Mouse (Mus musculus) kidney, adult 18-20 months (tissue): ENCODE data around the gene Ferd3l.

ENCODE experiments used
- DNase-seq: peaks from one replicate; pipeline ENCODE4 v3.0.0; 2021

Ferd3l gene

DNA sequence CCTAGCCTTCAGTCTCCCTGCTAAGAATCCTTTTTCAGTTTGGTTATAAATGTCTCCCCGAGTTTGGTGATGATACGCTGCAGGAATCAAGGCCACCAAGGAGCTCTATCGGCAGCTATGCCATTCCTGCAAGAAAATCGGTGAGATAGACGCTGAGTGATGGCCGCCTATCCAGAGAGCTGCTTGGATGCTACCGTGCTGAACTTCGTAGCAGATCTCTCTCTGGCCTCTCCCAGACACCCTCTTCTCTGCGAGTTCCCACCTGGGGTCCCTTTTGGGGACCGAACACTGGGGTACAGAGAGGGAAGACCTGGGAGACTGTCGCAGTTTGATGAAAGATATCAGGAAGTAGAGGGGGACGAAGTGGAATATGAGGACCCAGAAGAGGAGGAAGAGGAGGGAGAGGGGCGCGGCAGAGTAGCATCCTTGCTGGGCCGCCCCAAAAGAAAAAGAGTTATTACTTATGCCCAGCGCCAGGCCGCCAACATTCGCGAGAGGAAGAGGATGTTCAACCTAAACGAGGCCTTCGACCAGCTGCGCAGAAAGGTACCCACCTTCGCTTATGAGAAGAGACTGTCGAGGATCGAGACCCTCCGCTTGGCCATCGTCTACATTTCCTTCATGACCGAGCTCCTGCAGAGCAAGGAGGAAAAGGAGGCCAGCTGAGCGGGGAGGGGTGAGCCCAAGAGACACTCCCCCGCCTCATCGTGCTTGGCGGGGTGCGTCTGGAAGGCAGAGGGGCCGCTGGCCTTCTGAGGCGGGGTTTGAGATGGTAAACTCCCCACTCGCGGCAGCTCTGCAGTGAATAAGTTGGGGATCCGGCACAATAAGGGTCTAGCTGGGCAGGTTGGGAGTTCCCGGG is at the start of gene Ferd3l:
TSS of gene Ferd3l (plus strand) at position 95 of the 862 bp plus-strand sequence.
- DNase-seq = no peak

DNA sequence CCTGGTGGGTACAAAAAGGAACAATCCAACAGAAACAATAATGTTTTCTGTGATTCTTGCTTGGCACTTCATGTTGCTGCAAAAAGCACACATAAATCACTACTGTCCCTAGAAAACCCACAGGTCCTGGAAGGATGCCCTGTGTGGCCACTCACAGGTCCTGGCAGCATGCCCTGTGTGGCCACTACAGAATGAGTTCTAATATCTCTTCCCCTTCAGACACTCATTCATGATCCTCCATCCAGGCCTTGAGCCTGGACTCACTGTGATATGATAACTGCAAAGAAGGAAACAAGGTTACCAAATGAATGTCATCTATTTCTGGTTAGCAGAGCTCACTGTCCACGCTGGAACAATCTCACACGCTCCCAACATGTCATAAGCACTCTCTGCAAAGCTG is 34.3 kb upstream of the Ferd3l start:
- DNase-seq = no peak

DNA sequence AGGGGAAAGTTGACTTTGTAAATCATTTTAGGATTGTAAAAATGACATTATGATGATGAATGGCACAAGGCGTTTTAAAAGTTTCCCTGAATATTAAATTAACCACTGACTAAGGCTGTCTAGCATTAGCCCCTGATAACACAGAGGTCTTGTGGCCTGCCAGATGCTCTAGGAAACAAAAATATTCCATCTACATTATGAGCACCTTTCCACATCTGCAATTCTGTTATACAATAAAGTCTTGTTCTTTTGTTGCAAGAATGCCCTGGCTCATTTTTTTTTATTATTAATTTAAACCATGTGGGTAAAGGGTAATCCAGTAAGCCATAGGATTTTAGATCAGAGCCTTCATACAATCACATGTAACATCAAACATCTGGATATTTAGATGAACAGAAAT is 33.6 kb upstream of the Ferd3l start:
- DNase-seq = no peak

DNA sequence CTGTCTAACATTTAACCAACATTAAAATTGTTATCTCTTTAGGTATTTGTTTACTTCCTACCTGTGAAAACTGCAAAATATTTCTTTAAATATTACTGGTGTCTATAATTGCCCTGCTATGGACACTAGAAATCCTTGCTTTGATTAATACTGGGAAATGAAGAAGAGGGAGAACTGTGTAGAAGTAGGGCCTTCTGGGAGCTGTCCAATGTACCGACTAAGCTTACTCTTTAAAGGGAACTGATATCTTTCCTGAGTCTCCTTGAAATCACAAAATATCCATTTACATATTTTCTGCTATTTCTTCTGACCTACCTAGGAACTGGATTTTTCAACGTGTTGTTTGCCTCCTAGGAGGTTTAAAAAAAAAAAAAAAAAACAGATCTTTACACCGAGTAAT is 1.5 kb upstream of the Ferd3l start:
- DNase-seq = no peak

DNA sequence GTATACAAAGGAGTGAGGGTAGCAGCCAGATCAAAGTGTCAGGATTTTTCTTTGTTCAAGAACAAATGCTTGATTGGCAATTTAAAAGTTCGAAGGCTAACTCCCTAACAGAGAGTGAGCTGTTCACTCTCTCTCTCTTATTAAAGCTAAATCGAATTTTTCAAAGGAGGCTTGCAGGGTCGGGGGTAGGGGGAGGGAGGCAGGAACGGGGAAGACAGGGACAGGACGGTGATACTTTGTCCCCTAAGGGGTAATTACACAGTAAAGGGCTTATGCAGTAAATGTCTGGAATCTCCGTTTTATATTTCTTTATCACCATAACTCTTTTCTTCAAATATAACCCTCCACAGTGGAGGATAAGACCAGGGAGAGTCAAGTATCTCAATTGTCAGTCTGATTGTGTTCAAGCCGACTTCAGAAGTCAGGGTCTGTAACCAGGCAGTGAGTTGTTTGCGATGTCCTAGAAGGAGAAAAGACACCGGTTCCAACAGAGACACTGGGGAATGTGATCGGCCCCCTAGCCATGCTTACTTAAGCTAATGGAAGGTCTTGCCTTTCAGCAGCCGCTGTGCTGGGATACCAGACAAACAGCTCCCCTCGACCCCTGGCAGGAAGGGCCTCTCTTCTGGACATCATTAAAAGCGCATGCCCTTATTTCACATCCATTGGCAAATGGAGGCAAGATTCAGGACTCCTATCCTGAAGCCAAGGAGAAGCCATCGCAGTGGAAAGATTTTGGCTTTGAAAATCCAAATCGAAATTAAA is 709 bp upstream of the Ferd3l start:
- DNase-seq = no peak

DNA sequence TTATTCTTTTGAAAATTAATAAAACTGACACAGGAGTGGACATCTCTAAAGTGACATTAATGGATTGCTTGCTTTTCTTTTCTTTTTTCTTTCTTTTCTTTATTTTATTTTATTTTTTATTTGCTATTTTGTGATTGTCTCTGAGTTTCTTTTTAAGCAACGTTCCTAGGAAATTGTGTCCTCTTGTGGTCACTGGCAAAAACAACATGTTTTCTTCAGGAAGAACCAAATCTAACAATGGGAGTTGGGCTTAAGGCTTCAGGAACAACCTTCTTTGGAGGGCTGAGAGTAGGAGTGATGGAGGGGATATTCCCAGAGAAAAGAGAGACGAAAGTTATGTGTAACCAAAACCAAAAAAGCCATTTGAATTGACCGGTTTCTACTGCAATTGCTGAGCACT is 24.6 kb downstream of the Ferd3l start:
- no peak for DNase-seq

DNA sequence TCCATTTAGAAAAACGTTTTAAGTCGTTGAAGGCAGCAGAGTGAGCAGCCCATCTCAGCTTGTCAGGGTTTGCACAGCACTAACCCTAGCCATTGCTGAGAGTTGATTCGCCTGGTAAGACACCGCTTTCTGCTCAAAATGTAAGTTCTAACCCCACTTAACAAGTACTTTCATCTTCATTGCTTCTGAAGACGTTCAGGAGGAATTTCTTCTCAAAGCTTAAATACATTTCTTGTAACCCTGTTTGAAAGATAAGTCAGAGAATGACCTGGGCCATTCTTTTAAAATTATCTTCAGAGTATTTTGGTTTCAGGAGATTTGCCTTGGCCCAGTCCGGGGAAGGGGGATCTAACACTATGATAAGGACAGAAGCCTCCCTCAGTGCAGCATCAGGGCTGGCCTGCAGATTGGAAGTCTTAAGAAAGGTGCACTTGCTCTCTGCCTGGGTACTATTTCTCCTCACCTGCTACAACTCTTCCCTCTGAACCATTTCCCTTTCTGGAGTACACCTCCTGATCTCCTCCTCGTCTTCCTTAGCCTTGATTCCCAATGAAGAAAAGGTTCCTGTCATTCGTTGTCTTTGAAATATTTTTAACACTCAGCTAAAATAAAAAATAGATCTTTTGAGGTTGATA is 26.8 kb downstream of the Ferd3l start:
- DNase-seq = no peak

DNA sequence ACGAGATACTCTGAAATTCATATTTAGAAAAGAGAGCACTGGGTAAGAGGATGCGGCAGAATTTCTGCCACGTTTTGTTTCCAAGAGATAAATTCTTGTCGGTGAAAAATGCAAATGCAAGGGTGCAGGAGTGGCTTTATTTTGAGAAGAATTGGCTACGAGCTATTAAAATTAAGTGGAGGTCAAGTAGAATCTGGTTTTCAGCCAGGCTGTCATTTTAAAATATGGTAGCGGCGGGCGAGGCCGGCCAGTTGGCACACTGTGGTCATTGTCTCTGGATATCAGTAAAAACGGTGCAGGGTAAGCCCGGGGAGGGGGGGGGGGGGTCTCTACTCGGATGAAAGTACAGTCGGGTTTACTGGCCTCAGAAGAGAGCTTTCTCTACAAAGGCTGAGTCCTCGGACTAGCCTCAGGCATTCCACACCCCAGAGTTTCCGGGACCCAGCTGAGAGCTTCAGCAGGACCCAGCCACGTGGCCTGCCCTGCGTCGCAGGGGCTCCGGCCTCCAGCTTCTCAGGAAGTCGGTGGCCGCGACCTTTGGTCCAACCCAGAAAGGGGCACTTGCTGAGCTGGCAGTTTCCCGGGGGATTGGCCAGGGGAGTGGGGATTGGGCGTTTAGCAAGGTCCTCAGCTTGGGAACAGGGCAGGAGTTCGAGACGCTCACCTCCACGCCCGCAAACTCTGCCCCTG is 27.5 kb downstream of the Ferd3l start:
- peak; percentile 13 for DNase-seq

DNA sequence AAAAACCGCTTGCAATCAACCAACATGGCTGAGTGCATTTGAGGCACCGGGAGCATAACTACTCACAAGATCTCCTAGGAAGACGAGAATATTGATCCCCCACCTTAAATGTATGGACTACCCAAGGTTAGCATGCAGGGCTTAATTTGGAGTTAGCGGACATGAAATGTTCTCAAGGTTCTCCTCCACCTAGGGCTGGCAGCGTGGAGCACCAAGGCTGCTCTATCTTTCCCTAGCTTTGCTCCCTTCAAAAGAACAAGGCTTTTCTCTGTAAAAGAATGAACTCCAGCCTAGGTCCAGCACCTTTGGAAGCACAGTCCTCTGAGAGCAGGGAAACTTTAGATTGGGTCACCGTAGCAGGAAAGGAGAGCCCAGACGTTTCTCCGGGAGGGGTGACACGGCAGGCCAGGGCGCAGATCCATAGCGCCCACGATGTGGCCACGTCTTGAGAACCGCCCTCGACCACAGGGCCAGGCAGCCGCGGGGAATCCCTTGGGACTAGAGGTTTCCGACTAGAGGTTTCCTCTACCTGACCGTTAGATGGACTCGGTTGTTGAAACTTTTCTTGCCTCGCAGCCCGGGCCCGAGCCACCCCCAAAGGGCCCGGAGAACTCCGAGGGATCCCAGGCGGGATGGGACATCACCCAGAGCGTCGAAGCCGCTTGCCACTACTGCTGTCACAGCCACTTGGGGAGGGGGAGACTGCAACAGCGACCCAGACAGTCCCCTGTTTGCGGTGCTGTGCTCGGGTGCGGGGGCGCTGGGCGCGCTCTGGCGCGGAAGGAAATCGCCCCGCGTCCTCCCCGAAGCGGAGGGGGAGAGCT is 28.6 kb downstream of the Ferd3l start:
- DNase-seq = no peak

DNA sequence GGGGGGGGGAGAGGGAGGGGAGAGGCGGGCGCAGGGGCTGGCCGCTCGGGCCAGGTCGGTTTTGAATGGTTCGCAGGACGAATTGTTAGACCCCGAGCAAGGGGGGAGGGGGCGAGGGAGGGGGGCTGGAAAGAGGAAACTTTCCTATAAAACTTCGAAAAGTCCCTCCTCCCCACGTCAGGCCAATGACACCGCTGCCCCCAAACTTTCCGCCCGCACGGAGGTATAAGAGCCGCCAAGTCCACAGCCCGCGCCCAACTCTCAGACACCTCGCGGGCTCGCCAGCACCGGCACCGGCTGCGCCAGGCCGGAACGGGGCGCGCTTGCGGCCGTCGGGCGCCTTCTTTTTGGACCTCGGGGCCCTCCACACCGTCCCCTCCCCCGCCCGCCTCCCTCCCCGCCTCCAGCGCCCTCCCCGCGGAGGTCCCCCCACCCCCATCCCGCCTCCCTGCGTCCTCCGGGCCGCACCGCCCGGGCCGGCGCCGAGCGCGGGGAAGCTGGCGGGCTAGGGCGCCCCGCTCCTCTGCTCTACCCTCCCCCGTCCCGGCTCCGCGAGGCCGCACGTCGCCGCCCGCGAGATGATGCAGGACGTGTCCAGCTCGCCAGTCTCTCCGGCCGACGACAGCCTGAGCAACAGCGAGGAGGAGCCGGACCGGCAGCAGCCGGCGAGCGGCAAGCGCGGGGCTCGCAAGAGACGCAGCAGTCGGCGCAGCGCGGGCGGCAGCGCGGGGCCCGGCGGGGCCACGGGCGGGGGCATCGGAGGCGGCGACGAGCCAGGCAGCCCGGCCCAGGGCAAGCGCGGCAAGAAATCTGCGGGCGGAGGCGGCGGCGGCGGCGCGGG is 29.4 kb downstream of the Ferd3l start, which contains the start of gene Twist1:
TSS of gene Twist1 (plus strand) at position 272 of the 841 bp plus-strand sequence.
- peak; percentile 40 for DNase-seq

DNA sequence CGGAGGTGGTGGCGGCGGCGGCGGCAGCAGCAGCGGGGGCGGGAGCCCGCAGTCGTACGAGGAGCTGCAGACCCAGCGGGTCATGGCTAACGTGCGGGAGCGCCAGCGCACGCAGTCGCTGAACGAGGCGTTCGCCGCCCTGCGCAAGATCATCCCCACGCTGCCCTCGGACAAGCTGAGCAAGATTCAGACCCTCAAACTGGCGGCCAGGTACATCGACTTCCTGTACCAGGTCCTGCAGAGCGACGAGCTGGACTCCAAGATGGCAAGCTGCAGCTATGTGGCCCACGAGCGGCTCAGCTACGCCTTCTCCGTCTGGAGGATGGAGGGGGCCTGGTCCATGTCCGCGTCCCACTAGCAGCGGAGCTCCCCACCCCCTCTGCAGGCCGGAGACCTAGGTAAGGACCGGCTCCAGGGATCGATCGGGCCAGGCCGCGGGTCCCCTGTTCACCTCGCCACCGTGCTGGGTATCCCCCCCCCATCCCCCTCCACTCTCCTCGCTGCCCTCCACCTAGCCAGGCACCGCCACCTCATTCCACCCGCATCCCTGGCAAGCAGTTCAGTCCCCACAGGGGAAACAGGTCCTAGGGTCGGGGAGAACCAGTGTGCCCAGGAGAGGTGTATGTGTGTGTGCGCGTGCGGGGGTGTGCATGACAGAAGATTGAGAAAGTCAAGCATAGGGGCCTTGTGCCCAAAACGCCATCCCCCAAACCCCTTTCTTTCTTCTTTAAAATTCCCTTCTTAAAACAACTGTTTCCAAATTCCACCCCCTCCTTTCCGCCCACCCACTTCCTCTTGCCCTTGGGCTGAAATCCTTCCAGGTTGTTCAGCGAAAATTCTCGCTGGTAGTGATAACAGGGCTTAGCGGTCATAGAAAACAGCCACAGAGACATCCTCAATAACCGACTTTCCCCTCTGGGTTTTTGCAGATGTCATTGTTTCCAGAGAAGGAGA is 30.3 kb downstream of the Ferd3l start:
- no peak for DNase-seq

DNA sequence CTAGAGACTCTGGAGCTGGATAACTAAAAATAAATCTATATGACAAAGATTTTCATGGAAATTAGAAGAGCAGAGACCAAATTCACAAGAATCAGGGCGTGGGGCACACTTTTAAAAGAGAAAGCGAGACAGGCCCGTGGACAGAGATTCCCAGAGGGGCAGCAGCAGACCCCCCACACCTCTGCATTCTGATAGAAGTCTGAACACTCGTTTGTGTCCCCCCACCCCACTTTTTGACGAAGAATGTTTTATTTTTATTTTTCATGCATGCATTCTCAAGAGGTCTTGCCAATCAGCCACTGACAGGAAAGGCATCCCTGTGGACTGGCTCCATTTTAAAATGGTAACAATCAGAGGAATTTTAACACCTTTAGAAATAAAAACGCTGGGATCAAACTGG is 31.0 kb downstream of the Ferd3l start:
- DNase-seq = no peak

DNA sequence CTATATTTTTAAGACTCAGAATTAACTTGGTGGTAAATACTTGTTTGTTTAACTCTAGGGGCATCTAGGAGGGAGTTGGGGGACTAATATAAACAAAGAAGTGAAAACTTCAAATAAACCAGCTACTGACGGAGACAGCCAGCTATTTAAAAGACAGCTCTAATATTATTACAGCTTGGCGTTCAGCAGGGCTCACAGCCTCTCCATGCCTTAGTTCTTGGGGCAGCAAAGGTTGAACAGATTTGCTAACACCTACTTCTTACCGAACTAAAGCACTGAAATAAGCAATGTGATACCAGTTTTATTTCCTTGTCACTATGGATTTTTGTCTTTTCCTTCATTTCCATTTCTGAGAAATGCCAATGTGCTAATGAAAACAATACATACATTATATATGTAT is 31.6 kb downstream of the Ferd3l start:
- DNase-seq = no peak

DNA sequence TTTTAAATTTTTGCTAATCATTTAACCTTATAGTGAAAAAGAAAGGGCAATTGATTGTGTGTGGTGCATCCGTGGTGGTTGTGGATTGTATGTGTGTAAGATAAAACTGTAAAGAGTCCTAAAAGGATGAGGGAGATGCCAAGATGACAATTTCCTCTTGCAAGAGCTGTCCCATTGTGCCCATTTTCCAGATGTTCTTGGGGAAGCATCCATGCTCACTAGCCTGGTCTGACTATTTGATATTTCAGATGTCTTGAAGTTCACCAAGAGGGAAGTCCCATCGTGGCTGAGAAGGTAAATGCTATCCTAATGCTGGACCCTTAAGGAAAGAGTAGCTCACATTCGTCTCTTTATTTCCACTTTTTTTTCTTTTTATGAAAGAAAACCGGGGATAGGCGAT is 32.8 kb downstream of the Ferd3l start:
- no peak for DNase-seq

DNA sequence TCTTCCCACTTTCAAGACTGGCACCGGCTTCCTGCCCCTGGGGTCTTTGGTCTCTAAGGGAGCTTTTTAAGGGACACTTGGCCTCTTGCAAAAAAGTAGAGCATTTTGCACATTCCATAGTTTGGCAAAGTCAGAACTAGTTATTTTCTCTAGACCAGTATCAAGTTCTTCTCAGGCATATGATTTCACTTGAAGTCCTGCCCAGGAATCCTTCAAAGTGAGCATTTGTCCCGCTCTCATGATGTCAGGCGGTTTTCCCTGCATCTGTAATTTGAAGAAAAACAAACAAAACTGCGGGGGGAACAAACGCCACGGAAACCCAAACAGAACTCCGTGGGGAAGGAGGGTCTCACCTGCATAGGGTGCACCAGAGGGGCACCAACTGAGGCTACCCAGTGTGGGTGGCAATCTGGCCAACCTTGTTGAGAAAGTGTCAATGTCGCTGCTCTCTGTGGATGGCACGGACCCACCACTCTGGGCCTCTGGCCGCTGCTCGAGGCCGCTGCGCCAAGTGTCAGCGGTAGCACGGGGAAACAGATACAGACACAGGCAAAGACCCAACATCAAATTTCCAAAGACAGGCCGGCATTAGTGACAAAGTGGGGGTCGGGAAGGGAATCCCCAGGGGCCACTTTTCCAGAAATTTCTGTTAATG is 34.0 kb downstream of the Ferd3l start:
- DNase-seq = no peak

DNA sequence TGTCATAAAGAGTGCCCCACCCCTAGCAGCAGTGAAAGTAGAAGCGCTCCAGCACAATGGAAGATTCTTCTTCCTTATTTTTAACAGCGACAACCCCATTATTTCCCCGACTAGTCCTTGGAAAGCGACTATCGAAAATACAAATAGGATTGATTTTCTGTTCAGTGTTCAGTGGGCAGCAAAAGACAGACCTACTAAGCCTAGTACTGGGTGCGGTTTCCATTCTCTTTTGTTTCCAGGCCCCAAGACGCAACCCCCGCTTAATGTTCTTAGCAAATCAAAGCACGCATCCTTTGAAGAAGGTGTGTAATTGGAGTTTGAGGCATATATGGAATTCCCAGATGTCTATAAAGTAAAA is 34.5 kb downstream of the Ferd3l start:
- no peak for DNase-seq

DNA sequence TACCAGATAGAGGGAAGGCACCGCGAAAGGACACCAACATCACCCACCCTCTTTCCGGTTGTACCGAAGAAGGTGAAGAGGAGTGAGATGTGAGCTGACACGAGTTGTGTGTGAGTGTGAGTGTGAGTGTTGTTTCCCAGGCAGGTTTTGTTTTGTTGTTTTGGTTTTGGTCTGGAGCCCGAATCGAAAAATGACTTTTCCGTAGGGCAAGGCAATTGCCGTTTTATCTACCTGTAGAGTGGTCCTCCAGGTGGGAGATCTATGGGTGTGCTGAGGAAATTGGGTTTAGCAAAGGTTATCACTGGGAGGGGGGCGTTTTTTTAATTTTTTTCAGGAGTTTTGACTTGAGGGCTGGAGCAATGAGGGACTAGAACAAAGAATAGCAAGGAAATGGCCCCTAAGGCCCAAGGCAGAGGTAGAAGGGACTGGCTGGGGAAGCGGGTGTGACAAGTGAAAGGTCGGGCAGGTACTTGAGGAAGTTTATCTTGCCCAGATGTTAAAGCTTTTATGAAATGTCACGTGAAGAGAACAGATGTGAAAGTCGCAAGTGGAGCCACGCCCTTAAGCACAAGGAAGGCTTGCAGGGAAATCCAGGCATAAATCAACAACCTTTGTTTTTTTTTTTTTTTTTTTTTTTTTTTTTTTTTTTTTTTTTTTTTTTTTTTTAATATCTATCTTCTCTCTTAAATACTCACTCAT is 35.6 kb downstream of the Ferd3l start:
- no peak for DNase-seq

DNA sequence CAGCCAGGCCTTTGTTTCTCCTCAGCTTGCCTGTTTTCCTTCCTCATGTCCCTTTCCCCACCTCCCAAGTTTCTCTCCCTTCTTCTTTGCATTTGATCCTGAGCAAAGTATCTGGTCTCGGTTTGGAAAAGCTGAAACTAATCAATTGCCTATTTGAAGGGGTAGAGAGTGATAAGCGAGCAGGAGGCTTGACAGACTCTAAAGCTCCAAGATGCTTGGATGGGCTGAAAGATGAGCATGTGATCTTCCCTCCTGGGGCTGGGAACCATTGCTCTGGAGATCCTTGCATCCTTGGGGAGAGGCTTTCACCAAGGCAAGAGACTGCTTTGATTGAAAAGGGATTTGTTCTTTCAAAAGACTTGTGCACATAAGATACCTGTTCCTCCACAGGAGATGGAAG is 36.2 kb downstream of the Ferd3l start:
- DNase-seq = no peak
